Mouse (Mus musculus): ENCODE measurements around the gene Mfge8.

DNA sequence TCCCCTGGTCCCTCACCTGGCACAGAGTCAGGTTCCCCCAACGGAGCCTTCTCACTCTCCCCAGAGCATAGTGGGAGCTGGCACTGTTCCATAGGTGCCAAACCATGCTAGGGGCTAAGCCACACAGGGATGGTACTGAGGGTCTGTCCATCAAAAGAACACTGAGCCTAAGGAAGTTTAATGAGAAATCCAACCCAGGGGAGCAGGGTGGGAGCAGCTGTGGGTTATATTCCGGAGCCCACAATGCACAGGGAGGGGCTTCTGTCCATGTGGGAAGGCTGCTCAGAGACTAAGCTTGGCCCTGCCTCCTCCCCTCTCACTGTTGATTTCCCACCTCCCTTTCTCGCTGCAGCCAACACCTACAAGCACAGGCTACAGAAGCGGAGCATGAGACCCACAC is 35.0 kb downstream of the Mfge8 start:
- TF ChIP-seq CTCF (conservative IDR thresholded peaks at IDR 0.05; ENCODE audit: low read length) (no peak), POU5F1 (IDR thresholded peaks at IDR 0.05; ENCODE audit: borderline replicate concordance, low read length) (no peak), NANOG (IDR thresholded peaks at IDR 0.05; ENCODE audit: borderline replicate concordance, low read length) (no peak)
